Mouse (Mus musculus) hindbrain, embryonic 15.5 days (tissue): ENCODE measurements at regions not wholly inside any gene's neighbourhood (a gene's known extent, or its start where the extent isn't known, plus 50 kb on each side); places are given as distances from the start of the nearest gene placed in this dataset.

Source experiments
- ATAC-seq: fragments of 200-750 bp; cut with Nextera tagmentation; 2 replicates; pipeline ENCODE4 v1.8.0; 2017; ENCODE audit warnings: low read depth, moderate number of reproducible peaks, moderate TSS enrichment; ENCODE audit not compliant: low FRiP score
- H3K27ac ChIP-seq: fragments of 300-500 bp; sonication (generic); replicated peaks from 2 replicates; pipeline ENCODE4 v1.5.1; 2015; ENCODE audit warnings: mild to moderate bottlenecking, inconsistent platforms
- H3K27me3 ChIP-seq: fragments of 300-500 bp; sonication (generic); 2 replicates; pipeline ENCODE4 v1.6.1; 2015; ENCODE audit warnings: control low read depth, inconsistent platforms
- H3K36me3 ChIP-seq: fragments of 300-500 bp; sonication (generic); 2 replicates; pipeline ENCODE4 v1.6.1; 2015; ENCODE audit warnings: control low read depth, inconsistent platforms
- H3K4me1 ChIP-seq: fragments of 300-500 bp; sonication (generic); replicated peaks from 2 replicates; pipeline ENCODE4 v1.6.1; 2015; ENCODE audit warnings: control low read depth, inconsistent platforms
- H3K4me2 ChIP-seq: fragments of 300-500 bp; sonication (generic); 2 replicates; pipeline ENCODE4 v1.6.1; 2015; ENCODE audit warnings: moderate library complexity, mild to moderate bottlenecking, inconsistent platforms
- H3K4me3 ChIP-seq: fragments of 300-500 bp; sonication (generic); 2 replicates; pipeline ENCODE4 v1.5.1; 2015; ENCODE audit warnings: mild to moderate bottlenecking, inconsistent platforms
- H3K9ac ChIP-seq: fragments of 300-500 bp; sonication (generic); 2 replicates; pipeline ENCODE4 v1.6.1; 2015; ENCODE audit warnings: inconsistent platforms
- H3K9me3 ChIP-seq: fragments of 300-500 bp; sonication (generic); 2 replicates; pipeline ENCODE4 v1.6.1; 2016; ENCODE audit warnings: control low read depth, inconsistent platforms
- WGBS: fragments of 180-500 bp; shearing (Covaris S2); methylation state at CpG from one replicate; pipeline ENCODE4 v1.1.7; 2015; 5-methylcytosine and 5-hydroxymethylcytosine counted together

DNA sequence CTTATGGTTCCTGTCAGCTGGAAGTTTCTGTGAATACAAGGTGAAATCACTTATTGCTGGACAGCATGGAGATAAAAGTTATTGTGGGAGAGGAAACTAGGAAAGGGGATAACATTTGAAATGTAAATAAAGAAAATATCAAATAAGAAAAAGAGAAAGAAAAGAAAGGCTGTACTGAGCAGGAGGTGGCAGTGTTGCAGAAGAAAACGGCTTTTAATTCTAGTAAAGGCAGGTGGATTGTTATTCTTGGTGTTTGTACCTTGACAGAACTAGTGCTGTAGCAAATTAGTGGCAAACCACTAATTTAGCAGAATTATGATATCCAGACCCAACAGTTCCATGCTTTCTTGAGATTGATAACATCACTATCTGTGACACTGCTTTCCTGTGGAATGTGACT is 52.6 kb downstream of the Gm10358 start:
- no peaks in the 10 kb centered on the region for H3K9me3 ChIP-seq
- H3K4me2 ChIP-seq, result no peak overlapping the region
- H3K36me3 ChIP-seq, result no peaks in the 10 kb centered on the region
- ATAC-seq, result no peak
- H3K4me3 ChIP-seq, result no peak overlapping the region
- H3K4me1 ChIP-seq, result no peaks in the 10 kb centered on the region
- 66% methylated on average over 1 of the region's 1 CpGs for WGBS
- H3K27me3 ChIP-seq, result no peaks in the 10 kb centered on the region
- no peak overlapping the region for H3K27ac ChIP-seq
- H3K9ac ChIP-seq, result no peak overlapping the region

DNA sequence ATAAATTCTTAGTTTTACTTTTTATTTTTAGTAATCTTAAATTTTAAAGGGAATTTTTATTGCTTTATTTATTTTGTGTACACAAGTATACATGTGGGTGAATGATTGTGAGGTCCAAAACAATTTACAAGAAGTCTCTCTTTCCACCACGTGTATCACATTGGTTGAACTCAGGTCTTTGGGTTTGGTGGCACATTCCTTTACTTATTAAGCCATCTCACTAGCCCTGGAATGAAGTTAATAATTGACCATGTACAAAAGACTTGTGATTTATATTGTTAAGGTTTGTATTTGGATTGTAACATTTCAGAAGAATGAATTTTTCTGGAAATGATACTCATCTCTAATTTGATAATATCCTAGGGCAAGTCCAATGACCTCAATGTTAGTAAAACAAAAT is 56.2 kb downstream of the Gm10358 start:
- H3K27me3 ChIP-seq, result no peaks in the 10 kb centered on the region
- H3K27ac ChIP-seq, result no peak overlapping the region
- no peaks in the 10 kb centered on the region for H3K9me3 ChIP-seq
- H3K4me3 ChIP-seq, result no peak overlapping the region
- no peaks in the 10 kb centered on the region for H3K4me1 ChIP-seq
- no peak overlapping the region for H3K9ac ChIP-seq
- no peak overlapping the region for H3K4me2 ChIP-seq
- ATAC-seq, result no peak
- no peaks in the 10 kb centered on the region for H3K36me3 ChIP-seq
- WGBS, result 64% methylated on average over 1 of the region's 1 CpGs

DNA sequence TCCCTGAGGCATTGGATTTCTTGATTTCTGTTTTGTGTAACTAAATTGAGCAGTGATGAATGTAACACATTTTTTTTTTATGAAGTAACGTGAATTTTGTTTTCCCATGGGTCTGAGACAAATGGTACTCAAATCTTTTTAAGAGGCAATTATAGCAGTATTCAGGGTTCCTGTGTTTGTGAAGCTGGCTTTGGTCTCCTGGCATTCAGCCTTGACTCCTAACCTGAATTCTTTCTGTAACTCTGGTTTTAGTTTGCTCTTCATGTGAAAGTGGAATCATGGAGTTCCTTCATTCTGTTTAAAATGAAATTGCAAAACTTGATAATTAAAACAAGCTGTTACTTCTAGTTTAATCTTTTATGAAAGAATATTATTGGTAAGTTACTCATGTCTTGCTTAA is 58.3 kb downstream of the Gm10358 start:
- Histone ChIP-seq H3K4me1 (no peaks in the 10 kb centered on the region), H3K9ac (no peak overlapping the region), H3K4me3 (no peak overlapping the region), H3K27me3 (no peaks in the 10 kb centered on the region), H3K9me3 (no peaks in the 10 kb centered on the region), H3K4me2 (no peak overlapping the region), H3K27ac (no peak overlapping the region), H3K36me3 (no peaks in the 10 kb centered on the region)
- 56% methylated on average over 1 of the region's 1 CpGs for WGBS
- ATAC-seq, result no peak

DNA sequence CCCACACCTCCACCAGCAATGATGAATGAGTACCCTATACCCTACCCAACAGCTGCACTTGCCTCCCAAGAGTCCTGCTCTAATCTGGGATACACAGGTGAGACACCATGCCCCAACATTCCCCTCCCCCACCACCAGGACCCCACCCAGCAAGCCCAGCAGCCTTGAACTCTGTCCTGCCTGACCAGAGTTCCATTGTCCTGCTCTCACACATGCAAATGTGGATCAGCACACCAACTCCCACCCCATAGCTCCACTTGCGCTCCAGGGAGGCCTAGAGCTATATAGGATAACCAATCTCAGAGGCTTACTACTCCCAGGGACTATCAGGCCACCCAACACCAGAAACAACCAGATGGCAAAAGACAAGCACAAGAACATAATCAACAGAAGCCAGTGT is 85.8 kb downstream of the Gm10358 start:
- Histone ChIP-seq H3K27ac (no peak overlapping the region), H3K9ac (no peak overlapping the region), H3K4me1 (no peaks in the 10 kb centered on the region), H3K4me2 (no peak overlapping the region), H3K36me3 (no peaks in the 10 kb centered on the region), H3K9me3 (no peaks in the 10 kb centered on the region), H3K27me3 (no peaks in the 10 kb centered on the region), H3K4me3 (no peak overlapping the region)
- ATAC-seq, result no peak
- WGBS, result 77% methylated on average over 1 of the region's 1 CpGs

DNA sequence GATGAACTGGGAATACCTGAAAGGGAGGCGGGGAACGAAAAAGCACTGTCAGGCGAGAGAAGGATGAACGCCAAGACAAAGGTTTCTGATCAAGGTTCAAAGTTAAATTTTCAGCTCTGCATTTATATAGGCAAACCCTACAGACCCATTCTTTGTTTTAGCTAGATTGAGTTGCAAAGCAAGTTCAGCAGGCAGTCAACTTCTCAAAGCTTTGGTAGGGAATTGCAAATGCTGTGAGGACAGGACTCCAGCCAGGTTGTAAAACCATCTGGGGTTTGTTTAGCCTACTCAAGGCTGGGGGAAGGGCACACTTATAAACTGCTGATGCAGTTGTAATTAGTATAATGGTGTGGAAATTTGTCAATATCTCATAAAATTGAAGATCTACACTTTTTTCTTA is 87.9 kb downstream of the Gm10358 start:
- WGBS, result 31% methylated on average over 4 of the region's 4 CpGs
- H3K27me3 ChIP-seq, result no peaks in the 10 kb centered on the region
- no peak overlapping the region for H3K4me2 ChIP-seq
- no peaks in the 10 kb centered on the region for H3K9me3 ChIP-seq
- H3K9ac ChIP-seq, result no peak overlapping the region
- H3K4me1 ChIP-seq, result no peaks in the 10 kb centered on the region
- H3K27ac ChIP-seq, result no peak overlapping the region
- no peaks in the 10 kb centered on the region for H3K36me3 ChIP-seq
- no peak overlapping the region for H3K4me3 ChIP-seq
- ATAC-seq, result no peak

DNA sequence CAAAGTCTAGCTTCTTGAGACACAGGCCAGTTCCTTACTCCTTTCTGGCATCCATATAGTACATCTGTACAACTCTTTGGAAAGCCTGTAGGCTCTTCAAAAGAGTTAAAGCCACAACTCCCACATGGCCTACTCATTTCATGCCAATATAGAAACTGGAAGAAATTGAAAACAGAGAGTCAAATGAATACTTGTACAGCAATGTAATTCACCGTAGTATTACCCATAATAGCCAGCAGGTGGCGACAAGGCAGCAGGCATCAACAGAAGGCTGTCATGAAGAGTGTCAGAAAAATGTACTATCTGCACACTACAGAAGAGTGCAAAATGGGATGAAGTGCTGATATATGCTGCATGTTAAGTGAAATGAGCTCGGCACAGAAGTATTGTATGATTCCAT is 90.5 kb downstream of the Gm10358 start:
- H3K9ac ChIP-seq, result no peak overlapping the region
- H3K36me3 ChIP-seq, result no peaks in the 10 kb centered on the region
- H3K4me2 ChIP-seq, result no peak overlapping the region
- no peak overlapping the region for H3K4me3 ChIP-seq
- no peaks in the 10 kb centered on the region for H3K9me3 ChIP-seq
- H3K27ac ChIP-seq, result no peak overlapping the region
- no peaks in the 10 kb centered on the region for H3K27me3 ChIP-seq
- H3K4me1 ChIP-seq, result no peaks in the 10 kb centered on the region
- WGBS, result 11% methylated on average over 3 of the region's 3 CpGs
- ATAC-seq, result peak; percentile 72; the same call in 1 of the 2 replicates

DNA sequence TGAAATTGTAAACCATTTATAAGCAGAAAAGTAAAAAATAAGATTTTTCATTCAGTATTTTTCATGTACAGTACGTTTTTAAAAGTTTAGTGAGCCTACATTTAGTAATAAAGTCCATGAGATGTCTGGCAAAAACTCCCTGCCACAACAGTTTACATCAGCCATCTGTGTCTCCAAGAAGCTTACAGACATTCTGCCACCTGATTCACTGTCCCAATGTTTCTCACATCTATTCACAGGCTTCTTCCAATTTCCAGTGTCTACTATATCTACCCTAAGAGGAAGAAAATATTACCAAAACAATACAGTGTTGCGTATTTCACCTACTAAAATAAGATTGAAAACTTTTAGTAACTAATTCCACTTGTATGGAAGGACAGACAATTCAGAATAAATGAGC is 95.7 kb downstream of the Rasd2 start:
- H3K9me3 ChIP-seq, result no peaks in the 10 kb centered on the region
- no peak overlapping the region for H3K27ac ChIP-seq
- no peaks in the 10 kb centered on the region for H3K36me3 ChIP-seq
- no peaks in the 10 kb centered on the region for H3K27me3 ChIP-seq
- 79% methylated on average over 2 of the region's 2 CpGs for WGBS
- H3K9ac ChIP-seq, result no peak overlapping the region
- no peaks in the 10 kb centered on the region for H3K4me1 ChIP-seq
- H3K4me3 ChIP-seq, result no peak overlapping the region
- no peak for ATAC-seq
- H3K4me2 ChIP-seq, result no peak overlapping the region

DNA sequence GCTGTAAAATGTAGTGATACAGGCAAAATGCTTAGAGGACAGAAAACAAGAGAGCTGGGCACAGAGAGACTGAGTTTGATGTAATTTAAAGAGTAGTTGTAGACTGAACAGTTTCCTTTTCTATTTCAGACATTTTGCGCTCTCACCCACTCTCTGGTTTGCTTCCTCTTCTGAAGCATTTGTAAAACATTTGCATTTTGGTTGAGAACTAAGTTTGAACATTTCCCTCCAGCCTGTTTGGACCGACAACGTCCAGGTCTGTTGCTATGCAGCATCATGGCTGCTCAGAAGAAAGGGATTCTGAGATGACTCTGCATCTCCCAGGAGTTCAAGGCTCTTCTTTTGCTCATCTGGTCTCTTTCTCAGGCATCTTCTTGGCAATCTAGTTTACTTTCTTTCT is 78.2 kb downstream of the Rasd2 start:
- 87% methylated on average over 3 of the region's 3 CpGs for WGBS
- Histone ChIP-seq H3K4me1 (no peaks in the 10 kb centered on the region), H3K4me3 (no peak overlapping the region), H3K27me3 (no peaks in the 10 kb centered on the region), H3K9me3 (no peaks in the 10 kb centered on the region), H3K27ac (no peak overlapping the region), H3K4me2 (no peak overlapping the region), H3K36me3 (no peaks in the 10 kb centered on the region), H3K9ac (no peak overlapping the region)
- ATAC-seq, result no peak

DNA sequence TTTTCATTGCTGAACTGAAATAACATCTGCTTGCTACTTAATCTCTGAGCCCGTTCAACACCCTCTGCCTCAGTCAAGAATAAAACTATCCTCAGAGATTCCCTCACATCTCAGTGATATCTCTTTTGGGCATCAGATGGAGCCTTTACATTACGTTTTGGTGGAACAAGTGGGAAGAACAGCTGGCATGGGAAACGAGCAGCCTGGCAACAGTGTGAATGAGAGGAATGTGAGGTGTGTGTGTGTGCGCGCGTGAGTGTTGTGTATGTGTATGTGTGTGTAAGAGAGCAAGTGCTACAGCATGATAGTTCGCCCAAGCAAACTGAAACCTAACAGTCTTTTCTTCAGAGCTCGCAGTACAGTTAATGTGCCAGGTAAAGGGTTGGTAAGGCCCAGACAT is 76.2 kb downstream of the Rasd2 start:
- no peaks in the 10 kb centered on the region for H3K27me3 ChIP-seq
- H3K27ac ChIP-seq, result no peak overlapping the region
- no peak overlapping the region for H3K4me2 ChIP-seq
- H3K4me1 ChIP-seq, result no peaks in the 10 kb centered on the region
- no peak for ATAC-seq
- no peak overlapping the region for H3K4me3 ChIP-seq
- no peaks in the 10 kb centered on the region for H3K9me3 ChIP-seq
- H3K9ac ChIP-seq, result no peak overlapping the region
- 84% methylated on average over 8 of the region's 8 CpGs for WGBS
- H3K36me3 ChIP-seq, result no peaks in the 10 kb centered on the region
